Mouse (Mus musculus): ENCODE measurements at regions not wholly inside any gene's neighbourhood (a gene's known extent, or its start where the extent isn't known, plus 50 kb on each side); places are given as distances from the start of the nearest gene placed in this dataset.

DNA sequence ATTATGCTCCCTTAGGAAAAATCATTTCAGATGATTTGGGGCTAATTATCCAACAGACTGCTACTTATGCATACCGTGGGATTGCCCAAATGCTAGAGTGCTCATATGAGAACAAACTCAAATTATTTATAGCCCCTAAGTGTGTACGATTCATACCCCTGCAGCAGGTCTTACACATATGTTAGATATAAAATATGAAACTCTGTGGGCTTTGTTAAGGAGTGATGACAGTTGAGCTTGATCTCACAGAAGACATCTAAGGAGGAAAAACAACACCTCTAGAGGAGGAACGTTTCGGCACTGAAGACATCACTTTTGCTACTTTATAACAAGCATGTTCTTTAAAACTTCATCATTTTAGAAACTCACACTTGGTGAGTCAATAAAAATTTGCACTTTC lies 1379.3 kb downstream of the Defb40 start:
- no peak for DNase-seq (ENCODE audit: low read depth, low spot score)

DNA sequence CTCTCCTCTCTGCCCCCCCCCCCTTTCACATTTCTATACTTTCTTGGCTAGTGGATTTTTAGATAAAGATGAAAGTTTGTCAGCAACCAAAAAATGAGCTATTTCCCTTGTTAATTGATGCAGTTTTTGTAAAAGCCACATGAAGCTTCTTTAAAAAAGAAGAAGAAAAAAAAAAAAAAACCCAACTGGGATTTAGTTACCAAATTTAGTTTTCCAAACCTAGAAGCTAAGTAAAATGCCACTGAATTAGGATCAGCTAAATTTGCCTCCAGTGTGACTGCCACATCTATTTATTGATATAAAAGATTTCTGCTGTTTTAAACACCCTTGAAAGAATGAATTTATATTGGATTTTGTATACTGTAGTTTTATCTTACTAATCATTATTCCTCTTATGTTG lies 1381.5 kb downstream of the Defb40 start:
- DNase-seq (ENCODE audit: low read depth, low spot score), result no peak

DNA sequence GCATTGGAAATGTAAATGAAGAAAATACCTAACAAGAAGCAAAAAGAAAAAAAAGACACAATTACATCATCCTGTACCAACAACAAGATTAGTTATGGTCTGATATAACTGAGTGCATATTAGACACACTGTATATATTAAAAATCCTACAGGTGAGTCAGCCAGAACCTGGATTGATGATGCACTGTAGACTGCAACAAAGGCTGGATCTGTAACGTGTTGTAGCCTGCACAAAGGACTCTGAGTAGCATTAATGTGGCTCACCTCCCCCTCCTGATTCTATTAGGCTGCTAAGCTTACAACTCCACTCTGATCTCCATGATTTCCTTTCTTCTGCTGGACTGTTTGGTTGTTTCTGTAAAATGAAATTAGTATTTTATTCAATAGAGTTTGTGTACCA lies 1383.4 kb downstream of the Defb40 start:
- DNase-seq (ENCODE audit: low read depth, low spot score), result no peak

DNA sequence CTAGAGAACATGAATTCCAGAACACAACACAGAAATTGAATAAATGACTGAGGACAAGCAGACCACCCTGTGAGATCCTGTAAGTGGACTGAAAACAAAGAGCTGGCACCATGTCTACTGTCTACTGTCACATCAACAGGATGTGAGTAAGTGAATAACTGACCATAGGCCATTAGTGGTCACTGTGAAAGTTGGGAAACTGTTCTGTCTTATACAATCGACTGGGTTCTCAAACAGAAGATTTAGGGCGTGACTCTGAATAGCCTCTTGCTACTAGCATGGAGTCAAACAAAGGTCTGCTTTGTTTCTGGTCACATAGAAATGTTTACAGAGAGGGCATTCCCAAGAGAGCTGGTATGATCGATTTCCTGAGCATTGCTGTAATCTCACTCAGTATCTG lies 1387.9 kb downstream of the Defb40 start:
- no peak for DNase-seq (ENCODE audit: low read depth, low spot score)

DNA sequence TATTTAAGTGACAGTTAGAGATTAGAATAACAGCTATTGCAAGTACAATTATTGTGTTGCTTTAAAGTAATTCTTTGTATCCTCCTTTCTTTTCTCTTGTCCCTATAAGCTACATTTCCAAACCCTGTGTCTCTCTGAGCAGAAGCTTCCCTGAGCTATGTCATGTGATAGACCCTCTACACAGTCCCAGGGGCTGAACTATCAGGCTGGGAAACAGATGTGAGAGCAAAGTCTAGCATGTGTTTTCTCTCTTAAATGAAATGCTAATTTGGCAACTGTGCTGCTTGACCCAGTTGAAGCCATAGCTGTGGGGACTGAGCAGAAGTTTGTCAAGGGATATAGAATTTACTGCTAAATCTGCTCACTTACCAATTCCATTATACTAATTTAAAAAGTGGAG lies 1389.9 kb downstream of the Defb40 start:
- DNase-seq (ENCODE audit: low read depth, low spot score), result no peak

DNA sequence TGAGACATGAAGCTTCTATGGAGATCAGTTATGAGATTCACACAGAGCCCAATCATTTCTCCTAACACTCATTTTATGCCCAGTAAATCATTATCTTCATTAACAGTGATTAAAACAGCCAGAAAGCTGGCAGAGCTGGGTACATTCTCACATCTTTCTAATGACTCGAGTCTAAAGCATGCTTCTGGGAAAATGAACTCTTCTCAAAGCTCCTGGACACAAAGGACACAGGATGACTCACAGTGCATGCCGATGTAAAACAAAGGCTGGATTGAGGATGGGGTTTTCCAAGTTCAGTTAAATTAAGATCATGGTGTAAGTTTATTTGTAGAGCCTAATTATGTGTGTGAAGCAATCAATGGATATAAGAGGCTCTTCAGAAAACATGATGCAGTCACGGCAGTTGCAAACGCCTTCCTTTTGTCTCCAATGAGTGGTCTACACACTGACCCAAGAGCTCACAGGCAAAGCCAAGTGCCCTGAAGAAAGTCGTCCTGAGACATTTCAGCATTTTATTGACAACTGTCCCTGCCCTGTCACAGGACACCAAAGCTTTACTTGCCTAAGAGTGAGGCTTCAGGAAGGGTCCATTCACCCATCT lies 1390.7 kb downstream of the Defb40 start:
- no peak for DNase-seq (ENCODE audit: low read depth, low spot score)
